Mouse (Mus musculus) thymus, adult 2 months (tissue): ENCODE measurements around the gene Mrgprd.

Experiments
- CTCF ChIP-seq: fragments of 200-500 bp; IDR thresholded peaks from 2 replicates; pipeline ENCODE4 v1.5.1; 2012; ENCODE audit warnings: mild to moderate bottlenecking, control low read depth, low read length, moderate library complexity, borderline replicate concordance; ENCODE audit not compliant: control insufficient read depth, poor library complexity, insufficient read depth; ENCODE audit errors: extremely low read depth
- POLR2A ChIP-seq: fragments of 200-500 bp; IDR thresholded peaks from 2 replicates; pipeline ENCODE4 v1.6.1; 2012; ENCODE audit warnings: mild to moderate bottlenecking, low read length, control low read depth, moderate library complexity; ENCODE audit not compliant: control insufficient read depth, poor library complexity, insufficient read depth; ENCODE audit errors: extremely low read depth

DNA sequence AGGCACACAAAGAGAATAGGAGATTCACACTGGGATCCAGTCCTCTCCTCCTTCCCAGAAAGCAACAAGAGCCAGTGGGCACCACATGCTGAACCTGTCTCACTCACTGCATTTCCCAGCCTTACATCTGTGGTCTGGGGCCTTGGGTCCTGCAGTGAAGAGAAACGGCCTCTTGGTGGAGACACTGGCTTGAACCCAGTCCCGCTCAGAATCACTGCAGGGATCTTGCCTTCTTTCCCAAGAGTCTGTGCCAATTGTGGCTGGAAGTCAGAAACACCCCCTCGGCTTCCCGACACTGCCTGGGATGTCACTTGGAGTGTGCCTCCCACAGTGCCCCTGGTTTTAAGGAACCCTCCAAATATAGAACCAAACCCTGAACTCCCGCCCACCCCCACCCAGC is 25.3 kb upstream of the Mrgprd start:
- TF ChIP-seq CTCF (no peak), POLR2A (no peak)
